Mouse (Mus musculus): ENCODE measurements around the gene Nr1h4. TPM values are rescaled to one million over a fixed set of nuclear protein-coding genes. Genes with fewer than 3 reads are reported as not detected.

Gene Nr1h4
- 0.15 TPM in 1 of 2 replicates, not detected in the other for polyA plus RNA-seq (2015; fragmentation: Nextera tagmentation; extraction: Ambion mirVana)

- peak within 1 kb of the TSS; percentile 17; the same call in 1 of the 2 replicates for H3K4me2 ChIP-seq (ENCODE audit: low read length)
- 68% methylated on average over 17 of the region's 17 CpGs for WGBS
- no peaks in the 10 kb centered on the region for H3K36me3 ChIP-seq (ENCODE audit: control insufficient read depth, insufficient read depth, low read length)
These were observed at the start of gene Nr1h4 for GRCm38 (mm10) chr10:89532929-89533727. Gene Nr1h4 (minus strand): TSS chr10:89533585.

GRCm38 (mm10) chr10:89578801-89579200 is 45.4 kb upstream of the Nr1h4 start:
- Histone ChIP-seq H3K27ac (ENCODE audit: low read depth, low read length) (no peak overlapping the region), H3K4me1 (ENCODE audit: control insufficient read depth, insufficient read depth, low read depth, low read length) (no peaks in the 10 kb centered on the region), H3K9ac (ENCODE audit: low read depth, low read length) (no peak overlapping the region), H3K4me3 (ENCODE audit: low read length) (no peak overlapping the region), H3K9me3 (ENCODE audit: control insufficient read depth, low read length) (no peaks in the 10 kb centered on the region), H3K4me2 (ENCODE audit: low read length) (no peak overlapping the region), H3K27me3 (replicated peaks; ENCODE audit: control insufficient read depth, insufficient read depth, low read length) (no peaks in the 10 kb centered on the region), H3K36me3 (ENCODE audit: control insufficient read depth, insufficient read depth, low read length) (no peaks in the 10 kb centered on the region)
- 96% methylated on average over 4 of the region's 4 CpGs for whole genome bisulfite sequencing
- ATAC-seq, result no peak

More at GRCm38 (mm10) chr10:89532929-89533727, at the start of gene Nr1h4:
- Histone ChIP-seq H3K4me1 (ENCODE audit: control insufficient read depth, insufficient read depth, low read depth, low read length) (peaks cover 4% of the 10 kb centered on the region; the same call in 1 of the 2 replicates), H3K9me3 (ENCODE audit: control insufficient read depth, low read length) (no peaks in the 10 kb centered on the region), H3K9ac (ENCODE audit: low read depth, low read length) (no peak within 1 kb of the TSS), H3K27me3 (replicated peaks; ENCODE audit: control insufficient read depth, insufficient read depth, low read length) (no peaks in the 10 kb centered on the region), H3K4me3 (ENCODE audit: low read length) (no peak within 1 kb of the TSS), H3K27ac (ENCODE audit: low read depth, low read length) (no peak within 1 kb of the TSS)
- ATAC-seq, result no peak

- Histone ChIP-seq H3K4me1 (ENCODE audit: control insufficient read depth, insufficient read depth, low read depth, low read length) (no peaks in the 10 kb centered on the region), H3K4me3 (ENCODE audit: low read length) (no peak overlapping the region), H3K9me3 (ENCODE audit: control insufficient read depth, low read length) (no peaks in the 10 kb centered on the region), H3K36me3 (ENCODE audit: control insufficient read depth, insufficient read depth, low read length) (no peaks in the 10 kb centered on the region), H3K4me2 (ENCODE audit: low read length) (no peak overlapping the region), H3K9ac (ENCODE audit: low read depth, low read length) (no peak overlapping the region), H3K27me3 (replicated peaks; ENCODE audit: control insufficient read depth, insufficient read depth, low read length) (no peaks in the 10 kb centered on the region), H3K27ac (ENCODE audit: low read depth, low read length) (no peak overlapping the region)
- no peak for ATAC-seq
- 81% methylated on average over 3 of the region's 3 CpGs for WGBS
These were observed 44.3 kb upstream of the Nr1h4 start for GRCm38 (mm10) chr10:89577666-89578065.

- H3K4me3 ChIP-seq (ENCODE audit: low read length), result no peak overlapping the region
- no peak overlapping the region for H3K9ac ChIP-seq (ENCODE audit: low read depth, low read length)
- no peak overlapping the region for H3K27ac ChIP-seq (ENCODE audit: low read depth, low read length)
- H3K27me3 ChIP-seq (replicated peaks; ENCODE audit: control insufficient read depth, insufficient read depth, low read length), result no peaks in the 10 kb centered on the region
- ATAC-seq, result no peak
- H3K4me1 ChIP-seq (ENCODE audit: control insufficient read depth, insufficient read depth, low read depth, low read length), result no peaks in the 10 kb centered on the region
- no peak overlapping the region for H3K4me2 ChIP-seq (ENCODE audit: low read length)
- 84% methylated on average over 3 of the region's 3 CpGs for WGBS
- no peaks in the 10 kb centered on the region for H3K9me3 ChIP-seq (ENCODE audit: control insufficient read depth, low read length)
- no peaks in the 10 kb centered on the region for H3K36me3 ChIP-seq (ENCODE audit: control insufficient read depth, insufficient read depth, low read length)
These were observed 40.0 kb upstream of the Nr1h4 start for GRCm38 (mm10) chr10:89573421-89573820.

GRCm38 (mm10) chr10:89572946-89573345 is 39.6 kb upstream of the Nr1h4 start:
- no peaks in the 10 kb centered on the region for H3K4me1 ChIP-seq (ENCODE audit: control insufficient read depth, insufficient read depth, low read depth, low read length)
- no peak overlapping the region for H3K4me3 ChIP-seq (ENCODE audit: low read length)
- H3K27ac ChIP-seq (ENCODE audit: low read depth, low read length), result no peak overlapping the region
- WGBS, result 94% methylated on average over 6 of the region's 6 CpGs
- H3K9me3 ChIP-seq (ENCODE audit: control insufficient read depth, low read length), result no peaks in the 10 kb centered on the region
- no peaks in the 10 kb centered on the region for H3K27me3 ChIP-seq (replicated peaks; ENCODE audit: control insufficient read depth, insufficient read depth, low read length)
- no peak for ATAC-seq
- no peak overlapping the region for H3K4me2 ChIP-seq (ENCODE audit: low read length)
- H3K36me3 ChIP-seq (ENCODE audit: control insufficient read depth, insufficient read depth, low read length), result no peaks in the 10 kb centered on the region
- no peak overlapping the region for H3K9ac ChIP-seq (ENCODE audit: low read depth, low read length)

- Histone ChIP-seq H3K9ac (ENCODE audit: low read depth, low read length) (no peak overlapping the region), H3K36me3 (ENCODE audit: control insufficient read depth, insufficient read depth, low read length) (no peaks in the 10 kb centered on the region), H3K27me3 (replicated peaks; ENCODE audit: control insufficient read depth, insufficient read depth, low read length) (no peaks in the 10 kb centered on the region), H3K4me1 (ENCODE audit: control insufficient read depth, insufficient read depth, low read depth, low read length) (no peaks in the 10 kb centered on the region), H3K4me3 (ENCODE audit: low read length) (no peak overlapping the region), H3K4me2 (ENCODE audit: low read length) (no peak overlapping the region), H3K9me3 (ENCODE audit: control insufficient read depth, low read length) (no peaks in the 10 kb centered on the region), H3K27ac (ENCODE audit: low read depth, low read length) (no peak overlapping the region)
- 100% methylated on average over 2 of the region's 2 CpGs for WGBS
- ATAC-seq, result no peak
These were observed 34.0 kb upstream of the Nr1h4 start for GRCm38 (mm10) chr10:89567391-89567790.

- H3K27me3 ChIP-seq (replicated peaks; ENCODE audit: control insufficient read depth, insufficient read depth, low read length), result no peaks in the 10 kb centered on the region
- no peak overlapping the region for H3K27ac ChIP-seq (ENCODE audit: low read depth, low read length)
- no peaks in the 10 kb centered on the region for H3K9me3 ChIP-seq (ENCODE audit: control insufficient read depth, low read length)
- no peaks in the 10 kb centered on the region for H3K4me1 ChIP-seq (ENCODE audit: control insufficient read depth, insufficient read depth, low read depth, low read length)
- no peak for ATAC-seq
- 87% methylated on average over 9 of the region's 9 CpGs for WGBS
- H3K4me2 ChIP-seq (ENCODE audit: low read length), result no peak overlapping the region
- H3K9ac ChIP-seq (ENCODE audit: low read depth, low read length), result no peak overlapping the region
- H3K4me3 ChIP-seq (ENCODE audit: low read length), result no peak overlapping the region
- no peaks in the 10 kb centered on the region for H3K36me3 ChIP-seq (ENCODE audit: control insufficient read depth, insufficient read depth, low read length)
These were observed 32.1 kb upstream of the Nr1h4 start for GRCm38 (mm10) chr10:89565301-89566022.

- no peak overlapping the region for H3K4me2 ChIP-seq (ENCODE audit: low read length)
- H3K9me3 ChIP-seq (ENCODE audit: control insufficient read depth, low read length), result no peaks in the 10 kb centered on the region
- H3K36me3 ChIP-seq (ENCODE audit: control insufficient read depth, insufficient read depth, low read length), result no peaks in the 10 kb centered on the region
- H3K4me1 ChIP-seq (ENCODE audit: control insufficient read depth, insufficient read depth, low read depth, low read length), result no peaks in the 10 kb centered on the region
- H3K27ac ChIP-seq (ENCODE audit: low read depth, low read length), result no peak overlapping the region
- ATAC-seq, result no peak
- H3K9ac ChIP-seq (ENCODE audit: low read depth, low read length), result no peak overlapping the region
- H3K27me3 ChIP-seq (replicated peaks; ENCODE audit: control insufficient read depth, insufficient read depth, low read length), result no peaks in the 10 kb centered on the region
- no peak overlapping the region for H3K4me3 ChIP-seq (ENCODE audit: low read length)
- WGBS, result 94% methylated on average over 6 of the region's 6 CpGs
These were observed 28.7 kb upstream of the Nr1h4 start for GRCm38 (mm10) chr10:89562113-89562512.

- H3K27me3 ChIP-seq (replicated peaks; ENCODE audit: control insufficient read depth, insufficient read depth, low read length), result no peaks in the 10 kb centered on the region
- no peak for ATAC-seq
- H3K9me3 ChIP-seq (ENCODE audit: control insufficient read depth, low read length), result no peaks in the 10 kb centered on the region
- WGBS, result 59% methylated on average over 3 of the region's 3 CpGs
- no peak overlapping the region for H3K9ac ChIP-seq (ENCODE audit: low read depth, low read length)
- H3K36me3 ChIP-seq (ENCODE audit: control insufficient read depth, insufficient read depth, low read length), result no peaks in the 10 kb centered on the region
- H3K4me3 ChIP-seq (ENCODE audit: low read length), result no peak overlapping the region
- H3K27ac ChIP-seq (ENCODE audit: low read depth, low read length), result no peak overlapping the region
- no peaks in the 10 kb centered on the region for H3K4me1 ChIP-seq (ENCODE audit: control insufficient read depth, insufficient read depth, low read depth, low read length)
- H3K4me2 ChIP-seq (ENCODE audit: low read length), result no peak overlapping the region
These were observed 26.0 kb upstream of the Nr1h4 start for GRCm38 (mm10) chr10:89559351-89559750.

Data from hindbrain, embryonic 16.5 days (tissue).